Mouse (Mus musculus): Measurements from ENCODE around the gene Gtpbp2. TPM values are rescaled to one million over a fixed set of nuclear protein-coding genes. Genes with fewer than 3 reads are reported as not detected.

Gtpbp2 gene
- total RNA-seq, 2 experiments from 2014 or later, result 67.5 to 70.6 TPM

DNA sequence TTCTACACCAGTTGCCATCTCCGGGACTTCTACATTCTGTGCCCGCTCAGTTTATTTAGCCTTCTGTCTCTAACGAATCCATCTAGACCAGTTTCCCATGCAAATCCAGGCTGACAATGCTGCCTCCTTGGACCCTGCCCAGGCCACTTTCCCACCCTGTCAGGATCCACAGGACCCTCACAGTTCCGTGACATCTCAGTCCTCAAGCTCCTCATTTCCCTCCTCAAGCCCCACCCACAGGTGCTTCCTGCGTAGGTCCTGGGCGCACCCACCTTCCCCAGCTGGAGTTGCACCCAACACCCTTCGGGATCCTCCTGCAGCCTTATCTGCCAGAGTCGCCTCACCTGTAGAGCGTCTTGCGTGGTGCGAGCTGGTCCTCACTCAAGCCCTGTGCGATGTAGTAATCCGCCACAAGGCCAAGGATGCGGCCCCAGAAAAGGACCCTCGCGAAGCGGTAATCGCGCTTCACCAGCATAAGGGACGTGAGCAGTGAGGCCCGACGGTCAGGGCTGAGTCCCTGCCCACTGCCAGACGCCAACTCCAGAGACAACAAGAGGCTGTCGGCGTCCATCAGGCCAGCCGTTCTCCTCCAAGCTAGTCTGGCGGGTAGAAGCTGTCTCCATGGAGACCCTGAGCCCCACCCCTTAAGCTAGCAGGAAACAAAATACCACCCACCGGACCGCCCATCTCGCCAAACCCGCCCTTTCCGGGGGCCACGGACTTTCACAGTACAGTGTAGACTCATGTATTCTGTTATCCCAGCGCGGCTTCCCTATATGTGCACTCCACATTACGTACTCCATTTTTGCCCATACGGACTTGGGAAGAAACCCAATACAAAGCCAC, 17.0 kb upstream of the Gtpbp2 start, which contains the start of gene Rsph9:
Gene Rsph9 (minus strand): TSS at position 639 of the 846 bp plus-strand sequence.
- peak; percentile 80 for DNase-seq (ENCODE audit: low spot score)
- intact Hi-C loops (cut with DNase I), result no loop called here

DNA sequence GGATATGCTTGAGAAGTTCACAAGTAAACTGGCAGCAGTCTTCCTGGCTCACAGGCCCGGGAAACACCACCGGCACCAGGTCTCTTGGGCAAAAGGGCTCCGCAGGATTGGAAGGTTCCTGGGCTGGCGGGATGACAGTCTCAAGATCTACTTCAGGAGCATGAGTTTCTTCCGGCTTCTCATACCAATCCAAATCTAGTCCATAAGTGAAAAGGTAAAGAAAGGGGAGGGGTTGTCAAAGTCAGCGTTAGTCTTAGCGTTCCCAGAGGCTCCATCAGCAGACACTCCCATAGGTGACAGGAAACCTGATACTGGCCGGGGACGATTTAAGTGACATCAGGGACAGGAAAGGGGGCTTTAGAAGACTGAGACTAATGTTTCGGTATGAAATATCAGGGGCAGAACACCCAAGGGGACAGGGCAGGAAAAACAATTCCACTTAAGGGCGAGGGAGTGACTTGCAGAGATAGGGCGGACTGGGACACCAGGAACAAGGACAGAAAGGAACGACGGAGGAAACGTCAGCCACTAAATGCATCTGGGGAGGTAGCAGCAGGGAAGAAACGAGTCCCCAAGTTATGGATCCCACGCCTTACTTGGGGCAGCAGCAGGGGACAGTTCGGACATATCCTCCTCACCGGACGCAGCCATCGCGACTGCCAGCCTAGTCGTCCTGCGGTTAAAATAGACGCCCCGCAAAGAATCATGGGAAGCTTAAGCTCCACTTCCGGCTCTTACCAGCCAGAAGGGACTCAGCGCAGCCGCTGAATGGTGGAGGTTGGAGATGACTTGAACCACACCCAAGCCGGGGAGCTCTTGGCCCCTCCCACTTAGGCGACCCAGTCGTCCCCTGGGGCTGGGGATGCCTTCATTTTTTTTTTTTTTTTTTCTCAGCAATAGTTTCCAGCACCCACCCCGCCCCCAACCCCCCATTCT, 7.7 kb upstream of the Gtpbp2 start, which contains the start of gene Mad2l1bp:
Gene Mad2l1bp (minus strand): TSS at position 707 of the 936 bp plus-strand sequence.
- intact Hi-C loops (cut with DNase I), result no loop called here
- DNase-seq (ENCODE audit: low spot score), result peak; percentile 85

DNA sequence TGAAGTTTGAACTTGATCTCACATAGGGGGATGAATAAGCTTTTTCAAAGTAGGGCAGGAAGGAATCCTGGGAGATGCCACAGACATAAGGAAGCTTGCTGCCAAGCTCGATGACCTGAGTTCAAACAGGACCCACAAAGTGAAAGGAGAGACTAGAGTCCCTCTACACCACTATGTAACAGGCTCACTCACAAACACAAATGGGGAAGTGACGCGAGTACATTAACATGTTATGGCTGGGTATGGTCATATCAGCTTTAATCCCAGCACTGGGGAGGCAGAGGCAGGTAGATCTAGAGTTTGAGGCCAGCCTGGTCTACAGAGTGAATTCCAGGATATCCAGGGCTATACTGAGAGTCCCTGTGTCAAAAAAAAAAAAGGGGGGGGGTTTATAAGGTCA, 6.5 kb upstream of the Gtpbp2 start:
- intact Hi-C loops (cut with DNase I), result no loop called here

DNA sequence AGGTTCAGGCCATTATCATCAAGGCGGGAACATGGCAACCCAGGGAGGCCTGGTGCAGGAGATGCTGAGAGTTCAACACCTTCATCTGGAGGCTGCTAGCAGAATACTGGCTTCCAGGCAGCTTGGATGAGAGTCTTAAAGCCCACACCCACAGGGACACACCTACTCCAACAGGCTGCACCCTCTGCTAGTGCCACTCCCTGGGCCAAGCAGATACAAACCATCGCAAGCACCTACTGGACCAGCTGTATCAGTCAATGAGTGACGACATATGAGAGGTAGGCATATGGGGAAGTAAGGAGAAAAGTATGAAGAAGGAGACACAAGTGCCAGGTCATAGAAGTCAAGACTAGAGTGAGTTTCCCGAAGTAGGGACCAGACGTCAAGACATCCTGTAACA, 4.2 kb upstream of the Gtpbp2 start:
- intact Hi-C loops (cut with DNase I), result no loop called here
- DNase-seq (ENCODE audit: low spot score), result no peak

More for the DNA sequence above, 6.5 kb upstream of the Gtpbp2 start:
- DNase-seq (ENCODE audit: low spot score), result no peak

DNA sequence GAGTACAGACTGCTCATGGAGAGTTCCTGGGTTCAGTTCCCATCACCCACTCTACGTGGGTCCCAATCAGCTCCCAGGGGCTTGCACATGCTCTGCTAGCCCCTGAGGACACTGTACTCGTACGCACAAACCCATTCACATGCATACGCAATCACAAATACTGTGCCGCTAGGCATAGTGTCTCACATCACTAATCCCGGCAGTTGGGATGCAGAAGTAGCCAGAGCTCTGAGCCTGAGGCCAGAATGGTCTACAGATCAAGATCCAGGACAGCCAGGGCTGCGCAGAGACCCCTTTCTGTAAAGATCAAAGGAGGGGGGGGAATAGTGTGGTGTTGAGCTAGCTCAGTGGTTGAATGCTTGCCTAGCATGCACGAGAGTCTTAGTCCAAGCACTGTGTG, 3.7 kb upstream of the Gtpbp2 start:
- intact Hi-C loops (cut with DNase I), result no loop called here
- DNase-seq (ENCODE audit: low spot score), result no peak

DNA sequence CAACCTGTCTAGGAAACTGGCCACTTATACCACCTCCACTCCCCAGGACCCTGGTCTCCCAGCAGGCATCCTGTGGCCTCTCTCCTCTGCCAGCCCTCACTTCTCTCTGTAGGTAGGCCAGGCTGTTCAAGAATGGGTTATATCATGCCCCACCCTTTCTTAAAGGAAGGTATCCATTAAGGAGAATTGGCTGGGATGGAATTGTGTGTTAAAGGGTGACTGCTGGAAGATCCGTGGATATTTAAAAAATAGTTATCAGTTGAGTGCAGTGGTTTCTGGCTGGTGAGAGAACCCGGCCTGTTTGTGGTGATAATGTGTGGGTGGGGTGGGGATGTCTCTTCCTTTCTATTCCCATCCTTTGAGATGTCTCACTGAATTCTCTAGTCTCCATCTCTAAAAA, 1.6 kb upstream of the Gtpbp2 start:
- no peak for DNase-seq (ENCODE audit: low spot score)
- intact Hi-C loops (cut with DNase I), result no loop called here

DNA sequence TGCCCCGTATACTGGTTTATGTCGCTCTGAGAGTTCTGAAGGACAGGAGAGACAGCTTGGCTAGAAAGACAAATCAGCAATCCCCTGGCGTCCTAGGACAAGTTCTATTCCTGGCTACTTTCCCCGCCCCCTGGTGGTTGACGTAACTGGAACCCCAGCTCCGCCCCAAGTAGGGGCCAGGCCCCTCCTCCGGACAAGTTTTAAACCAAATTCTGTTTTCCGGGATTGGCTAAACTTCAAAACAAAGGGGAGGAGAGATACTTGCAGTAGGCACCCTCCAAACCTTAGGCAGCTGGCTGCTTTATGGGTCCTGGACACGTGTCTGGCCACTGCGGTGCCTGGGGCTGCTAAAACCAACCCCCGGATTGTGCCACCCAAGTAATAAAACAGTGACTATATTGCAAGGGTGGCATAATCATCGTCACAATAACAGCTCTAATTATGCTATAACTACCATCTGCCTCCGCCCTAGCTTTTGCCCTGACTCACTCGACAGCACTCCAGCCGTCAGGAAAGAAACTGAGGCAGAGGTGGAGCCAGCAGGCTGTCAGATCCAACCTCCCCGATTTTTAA, 656 bp upstream of the Gtpbp2 start:
- DNase-seq (ENCODE audit: low spot score), result peak; percentile 89
- intact Hi-C loops (cut with DNase I), result no loop called here

DNA sequence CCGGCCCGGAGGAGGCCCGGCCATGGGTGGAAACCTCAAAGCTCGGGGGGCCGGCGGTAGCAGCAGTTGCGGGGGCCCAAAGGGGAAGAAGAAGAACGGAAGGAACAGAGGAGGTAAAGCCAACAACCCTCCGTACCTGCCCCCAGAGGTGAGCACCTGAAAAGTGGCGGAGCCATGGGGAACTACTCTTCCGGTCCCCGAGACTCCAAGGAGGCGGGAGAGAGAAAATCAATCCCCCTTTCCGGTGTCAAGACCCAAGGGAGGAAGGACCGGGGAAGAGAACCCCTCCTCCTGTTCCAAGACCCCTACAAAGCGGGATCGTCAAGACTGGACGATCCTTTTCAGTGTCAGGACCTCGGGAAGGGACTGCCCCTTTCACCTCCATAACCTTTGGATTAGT, 347 bp downstream of the Gtpbp2 start:
- no peak for DNase-seq (ENCODE audit: low spot score)
- intact Hi-C loops (cut with DNase I), result no loop called here

DNA sequence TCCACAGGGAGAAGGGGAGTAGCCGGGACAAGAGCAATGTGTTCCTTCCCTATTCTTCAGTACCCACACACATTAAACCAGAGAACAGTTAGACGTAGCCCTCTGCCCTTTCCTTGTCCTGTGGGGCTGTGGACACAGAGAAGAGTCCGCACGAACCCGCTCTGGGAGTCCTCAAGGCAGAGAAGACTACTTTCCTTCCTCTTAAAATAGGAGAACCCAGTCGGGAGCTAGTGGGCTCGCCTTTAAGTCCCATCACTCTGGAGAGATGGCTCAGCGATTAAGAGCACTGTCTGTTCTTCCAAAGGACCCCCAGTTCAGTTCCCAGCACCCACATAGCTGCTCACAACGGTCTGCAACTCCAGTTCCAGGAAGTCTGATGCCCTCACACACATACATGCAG, 878 bp downstream of the Gtpbp2 start:
- intact Hi-C loops (cut with DNase I), result no loop called here
- DNase-seq (ENCODE audit: low spot score), result no peak

DNA sequence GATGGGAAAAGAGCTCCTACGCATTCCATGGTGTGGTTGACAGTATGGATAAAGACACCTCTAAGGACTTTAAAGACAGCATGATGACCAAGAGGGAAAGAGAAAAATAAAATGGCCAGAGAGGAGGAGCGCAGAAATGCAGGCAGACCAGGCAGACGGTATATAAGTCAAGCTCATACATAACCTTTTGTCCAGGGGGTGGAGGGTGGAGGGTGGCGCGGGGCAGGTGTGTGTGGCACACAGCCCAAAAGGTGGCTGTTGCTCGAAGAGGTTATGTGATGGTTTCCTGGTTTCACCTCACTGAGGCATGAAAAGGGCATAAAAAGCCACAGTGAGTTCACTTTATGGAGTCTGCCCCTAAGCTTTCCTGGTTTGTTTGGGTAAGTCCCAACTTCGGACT, 1.7 kb downstream of the Gtpbp2 start:
- no peak for DNase-seq (ENCODE audit: low spot score)
- intact Hi-C loops (cut with DNase I), result no loop called here

DNA sequence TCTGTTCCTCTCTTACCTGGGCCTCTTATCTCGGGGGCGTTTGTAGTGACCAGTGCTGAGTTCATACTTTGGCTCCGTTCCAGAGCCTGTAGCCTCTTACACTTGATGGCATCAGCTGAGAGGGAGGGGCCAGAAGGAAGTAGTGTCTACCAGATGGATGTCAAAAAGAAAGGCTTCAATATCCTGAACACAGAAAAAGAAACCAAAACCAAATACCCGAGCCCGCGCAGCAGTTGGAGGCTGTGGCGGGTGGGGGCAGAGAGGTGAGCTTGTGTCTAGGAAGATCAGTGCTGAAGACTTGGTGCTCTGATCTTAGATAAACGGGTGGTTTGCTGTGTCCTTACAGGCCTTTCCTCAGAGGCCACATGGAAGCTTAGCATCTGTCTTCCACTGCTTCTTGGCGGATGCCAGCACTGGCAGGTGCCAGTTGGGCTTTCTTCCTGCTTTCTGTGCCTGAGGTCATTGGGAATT, 2.2 kb downstream of the Gtpbp2 start:
- intact Hi-C loops (cut with DNase I), result no loop called here
- no peak for DNase-seq (ENCODE audit: low spot score)

DNA sequence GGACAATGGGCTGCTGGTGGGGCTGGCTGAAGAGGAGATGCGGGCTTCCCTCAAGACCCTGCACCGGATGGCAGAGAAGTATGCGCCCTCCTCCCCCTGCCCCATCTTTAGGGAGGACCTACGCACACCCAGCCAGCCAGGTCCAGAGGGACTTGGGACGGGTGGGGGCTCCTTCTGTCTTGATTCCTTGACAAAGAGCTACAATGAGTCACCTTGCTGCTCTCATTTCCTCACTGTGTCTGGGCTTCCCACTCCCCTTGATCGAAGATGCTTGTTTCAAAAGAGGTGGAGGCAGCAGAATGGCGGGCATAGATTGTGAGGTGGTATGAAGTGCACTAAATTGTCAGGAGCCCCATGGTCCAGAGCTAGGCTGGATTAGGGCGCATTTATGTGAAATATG, 3.5 kb downstream of the Gtpbp2 start:
- intact Hi-C loops (cut with DNase I), result no loop called here
- no peak for DNase-seq (ENCODE audit: low spot score)

DNA sequence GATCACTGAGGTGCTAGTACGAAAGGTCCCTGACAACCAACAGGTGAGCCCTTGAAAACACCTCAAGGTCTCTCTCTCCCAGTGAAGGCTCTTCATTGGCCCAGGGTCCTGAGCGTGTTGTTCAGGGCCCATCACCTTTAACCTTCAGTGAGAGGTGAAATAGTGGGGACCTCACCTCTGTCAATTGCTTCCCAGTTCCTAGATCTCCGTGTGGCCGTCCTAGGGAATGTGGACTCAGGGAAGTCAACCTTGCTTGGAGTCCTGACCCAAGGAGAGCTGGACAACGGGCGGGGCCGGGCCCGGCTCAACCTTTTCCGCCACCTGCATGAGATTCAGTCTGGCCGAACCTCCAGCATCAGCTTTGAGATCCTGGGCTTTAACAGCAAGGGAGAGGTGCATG, 4.0 kb downstream of the Gtpbp2 start:
- intact Hi-C loops (cut with DNase I), result no loop called here
- DNase-seq (ENCODE audit: low spot score), result no peak

DNA sequence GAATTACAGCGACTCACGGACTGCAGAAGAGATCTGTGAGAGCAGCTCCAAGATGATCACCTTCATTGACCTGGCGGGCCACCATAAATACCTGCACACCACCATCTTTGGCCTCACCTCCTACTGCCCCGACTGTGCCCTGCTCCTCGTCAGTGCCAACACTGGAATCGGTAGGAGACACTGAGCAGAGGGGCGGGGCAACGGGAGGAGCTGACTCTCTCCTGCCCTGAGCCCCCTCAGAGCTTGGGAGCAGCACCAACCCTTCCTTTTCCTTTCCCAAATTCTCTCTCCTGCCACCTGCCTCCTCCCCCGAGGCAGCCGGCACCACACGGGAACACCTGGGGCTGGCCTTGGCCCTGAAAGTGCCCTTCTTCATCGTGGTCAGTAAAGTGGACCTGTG, 4.6 kb downstream of the Gtpbp2 start:
- DNase-seq (ENCODE audit: low spot score), result no peak
- intact Hi-C loops (cut with DNase I), result no loop called here

DNA sequence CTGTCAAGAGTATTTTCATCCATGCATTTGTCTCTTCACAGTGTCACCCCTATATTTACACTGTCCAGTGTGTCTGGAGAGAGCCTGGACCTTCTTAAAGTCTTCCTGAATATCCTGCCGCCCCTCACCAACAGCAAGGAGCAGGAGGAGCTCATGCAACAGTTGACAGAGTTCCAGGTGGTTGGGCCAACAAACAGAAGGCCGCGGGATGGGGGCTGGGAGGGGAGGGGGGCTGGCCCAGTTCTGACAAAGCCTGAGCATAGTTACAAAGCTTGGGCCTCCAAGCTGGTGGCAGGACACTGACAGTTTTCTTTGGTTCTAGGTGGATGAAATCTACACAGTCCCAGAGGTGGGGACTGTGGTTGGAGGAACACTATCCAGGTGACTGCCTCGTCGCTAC, 5.4 kb downstream of the Gtpbp2 start:
- DNase-seq (ENCODE audit: low spot score), result no peak
- intact Hi-C loops (cut with DNase I), result no loop called here

DNA sequence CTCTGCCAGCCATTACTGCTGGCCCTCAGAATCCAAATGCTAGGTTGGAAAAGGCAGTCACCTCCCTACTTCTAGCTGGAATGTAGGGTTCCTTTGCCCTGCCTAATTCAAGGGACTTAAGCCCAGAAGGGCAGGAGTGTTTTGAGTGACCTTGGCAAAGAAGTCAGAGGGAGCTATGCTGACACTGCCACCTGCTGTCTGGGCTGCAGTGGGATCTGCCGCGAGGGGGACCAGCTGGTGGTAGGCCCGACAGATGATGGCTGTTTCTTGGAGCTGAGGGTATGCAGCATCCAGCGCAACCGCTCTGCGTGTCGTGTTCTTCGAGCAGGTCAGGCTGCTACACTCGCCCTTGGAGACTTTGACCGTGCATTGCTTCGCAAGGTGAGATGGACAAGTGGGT, 6.2 kb downstream of the Gtpbp2 start:
- intact Hi-C loops (cut with DNase I), result no loop called here
- DNase-seq (ENCODE audit: low spot score), result no peak

DNA sequence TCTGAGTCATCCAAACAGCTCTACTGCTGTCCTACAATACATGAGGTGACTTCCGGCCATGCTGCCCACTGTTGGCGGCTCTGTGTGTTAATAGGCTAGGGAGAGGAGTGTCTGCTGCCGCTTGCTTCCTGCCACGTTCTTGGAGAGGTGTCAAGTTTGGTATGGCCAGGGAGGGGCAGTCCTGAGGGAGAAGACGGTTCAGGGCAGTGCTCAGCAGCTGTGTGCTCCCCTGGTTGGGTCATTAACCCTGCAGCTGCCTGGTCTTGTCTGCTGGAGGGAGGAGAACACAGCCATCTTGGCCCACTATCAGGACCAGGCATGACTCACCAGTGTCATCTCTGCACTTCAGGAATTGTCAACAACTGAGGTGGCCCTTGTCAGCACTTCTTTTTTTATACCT, 7.5 kb downstream of the Gtpbp2 start:
- intact Hi-C loops (cut with DNase I), result no loop called here
- DNase-seq (ENCODE audit: low spot score), result no peak

DNA sequence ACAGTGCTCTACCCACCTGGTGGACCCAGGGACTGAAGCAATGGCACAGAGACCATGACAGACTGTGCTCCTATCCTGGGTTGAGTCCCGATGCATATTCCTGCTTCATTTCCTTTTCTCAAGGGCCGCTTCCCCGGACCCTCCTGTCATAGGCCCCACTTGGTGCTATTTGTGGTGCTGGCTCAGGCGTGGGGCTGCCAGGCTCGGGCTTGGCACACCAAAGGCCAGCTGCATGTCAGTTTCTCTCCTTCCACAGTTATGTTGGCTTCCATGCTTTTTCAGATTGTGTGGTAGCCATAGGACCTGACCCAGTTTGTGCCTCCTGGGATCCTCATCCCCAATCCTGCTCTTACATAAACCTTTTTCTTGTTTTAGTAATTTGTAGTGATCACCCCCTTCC, 7.9 kb downstream of the Gtpbp2 start:
- no peak for DNase-seq (ENCODE audit: low spot score)
- intact Hi-C loops (cut with DNase I), result no loop called here

DNA sequence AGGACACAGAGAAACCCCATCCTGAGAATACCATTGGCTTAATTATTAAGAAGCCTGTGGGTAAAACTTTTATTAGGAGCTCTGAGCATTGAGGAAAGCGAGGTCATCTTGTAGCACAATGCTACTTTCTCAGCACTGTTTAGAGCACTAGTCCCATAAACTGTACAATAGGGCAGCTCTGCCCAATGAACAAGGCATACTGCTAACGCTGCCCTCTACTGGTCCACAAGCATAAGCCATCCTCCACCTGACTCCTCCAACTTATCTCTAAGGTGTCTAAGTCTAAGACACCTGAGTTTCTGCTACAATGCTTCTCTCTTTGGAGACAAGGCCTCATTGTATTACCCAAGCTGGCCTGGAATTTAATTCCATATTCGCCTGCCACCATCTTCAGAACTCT, 9.7 kb downstream of the Gtpbp2 start:
- intact Hi-C loops (cut with DNase I), result no loop called here
- no peak for DNase-seq (ENCODE audit: low spot score)

DNA sequence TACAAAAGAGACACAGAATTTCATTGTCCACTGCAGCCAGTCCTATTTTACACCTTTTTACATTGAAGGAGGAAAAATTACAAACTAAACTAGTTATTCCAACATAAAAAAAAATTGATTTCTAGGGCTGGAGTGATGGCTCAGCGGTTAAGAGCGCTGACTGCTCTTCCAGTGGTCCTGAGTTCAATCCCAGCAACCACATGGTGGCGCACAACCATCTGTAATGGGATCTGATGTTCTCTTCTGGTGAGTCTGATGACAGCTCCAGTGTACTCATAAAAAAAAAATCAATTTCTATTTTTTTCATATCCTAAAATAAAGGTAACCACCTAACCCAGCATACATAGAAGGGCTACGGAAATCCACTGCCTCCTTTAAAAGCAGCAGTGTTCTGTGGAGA, 21.4 kb downstream of the Gtpbp2 start:
- no peak for DNase-seq (ENCODE audit: low spot score)
- intact Hi-C loops (cut with DNase I), result no loop called here

DNA sequence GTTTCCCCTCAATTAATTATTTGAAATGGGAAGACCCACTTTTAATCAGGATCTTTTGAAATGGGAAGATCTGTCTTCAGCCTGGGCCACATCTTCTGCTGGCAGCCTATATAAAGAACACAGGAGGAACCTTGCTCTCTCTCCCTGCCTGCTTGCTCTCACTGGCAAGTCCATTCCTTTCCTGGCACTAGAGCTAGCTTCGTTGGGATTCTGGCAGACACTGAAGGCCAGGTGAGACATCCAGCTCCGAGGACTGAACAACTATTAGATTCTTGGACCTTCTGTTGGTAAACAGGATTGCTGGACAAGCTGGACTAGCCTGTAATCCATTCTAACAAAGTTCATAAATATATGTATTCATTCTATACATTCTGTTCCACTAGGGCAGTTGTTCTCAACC, 28.0 kb downstream of the Gtpbp2 start:
- intact Hi-C loops (cut with DNase I), result no loop called here

More for the DNA sequence above, 28.0 kb downstream of the Gtpbp2 start:
- DNase-seq (ENCODE audit: low spot score), result no peak

Measured in heart, postnatal 25 days (tissue).